Mouse (Mus musculus): Measurements from ENCODE around the gene St14. TPM values are rescaled to one million over a fixed set of nuclear protein-coding genes. Genes with fewer than 3 reads are reported as not detected.
"Not testable (repeated sequence)": the region's sequence is repeated elsewhere in the genome, so short reads cannot be mapped to it uniquely, and the experiment has no call there.

St14 gene
- 11.3 and 13.2 TPM in 2 replicates for polyA plus RNA-seq (2016; fragmentation: Nextera tagmentation; extraction: Ambion mirVana)

GRCm38 (mm10) chr9:31131205-31131968, at the start of gene St14:
Gene St14, minus strand, starts transcription at chr9:31131853.
- peaks cover 20% of the 10 kb centered on the region for H3K4me1 ChIP-seq
- H3K9me3 ChIP-seq (replicated peaks), result no peaks in the 10 kb centered on the region
- H3K27ac ChIP-seq, result peak within 1 kb of the TSS; percentile 69
- peaks cover 78% of the 10 kb centered on the region for H3K27me3 ChIP-seq (ENCODE audit: low read depth, poor library complexity, severe bottlenecking)
- no peaks in the 10 kb centered on the region for H3K36me3 ChIP-seq
- peak; percentile 62 for DNase-seq (ENCODE audit: low spot score)
- peak within 1 kb of the TSS; percentile 57 for H3K4me3 ChIP-seq
- under 1% methylated on average over 74 of the region's 74 CpGs for WGBS

GRCm38 (mm10) chr9:31177692-31178091, 46.0 kb upstream of the St14 start:
- WGBS, result 91% methylated on average over 6 of the region's 6 CpGs
- H3K27me3 ChIP-seq (ENCODE audit: low read depth, poor library complexity, severe bottlenecking), result no peaks in the 10 kb centered on the region
- no peak overlapping the region for H3K4me3 ChIP-seq
- no peaks in the 10 kb centered on the region for H3K9me3 ChIP-seq (replicated peaks)
- DNase-seq (ENCODE audit: low spot score), result no peak
- no peak overlapping the region for H3K27ac ChIP-seq
- H3K36me3 ChIP-seq, result peaks cover 38% of the 10 kb centered on the region
- H3K4me1 ChIP-seq, result peaks cover 17% of the 10 kb centered on the region

- Histone ChIP-seq H3K27me3 (ENCODE audit: low read depth, poor library complexity, severe bottlenecking) (no peaks in the 10 kb centered on the region), H3K9me3 (replicated peaks) (no peaks in the 10 kb centered on the region), H3K27ac (no peak overlapping the region), H3K4me3 (no peak overlapping the region), H3K4me1 (peaks cover 6% of the 10 kb centered on the region), H3K36me3 (peaks cover 45% of the 10 kb centered on the region)
- WGBS, result 94% methylated on average over 8 of the region's 8 CpGs
- no peak for DNase-seq (ENCODE audit: low spot score)
Observed at GRCm38 (mm10) chr9:31176379-31177130, 44.9 kb upstream of the St14 start.

GRCm38 (mm10) chr9:31175978-31176377, 44.3 kb upstream of the St14 start:
- Histone ChIP-seq H3K9me3 (replicated peaks) (no peaks in the 10 kb centered on the region), H3K27ac (no peak overlapping the region), H3K4me1 (no peaks in the 10 kb centered on the region; the same call in 1 of the 2 replicates), H3K4me3 (no peak overlapping the region), H3K36me3 (peaks cover 50% of the 10 kb centered on the region), H3K27me3 (ENCODE audit: low read depth, poor library complexity, severe bottlenecking) (no peaks in the 10 kb centered on the region)
- no peak for DNase-seq (ENCODE audit: low spot score)
- 94% methylated on average over 3 of the region's 3 CpGs for WGBS

GRCm38 (mm10) chr9:31175346-31175745, 43.7 kb upstream of the St14 start:
- Histone ChIP-seq H3K27ac (no peak overlapping the region), H3K4me3 (no peak overlapping the region), H3K9me3 (replicated peaks) (no peaks in the 10 kb centered on the region), H3K36me3 (peaks cover 52% of the 10 kb centered on the region), H3K4me1 (no peaks in the 10 kb centered on the region), H3K27me3 (ENCODE audit: low read depth, poor library complexity, severe bottlenecking) (no peaks in the 10 kb centered on the region)
- no peak for DNase-seq (ENCODE audit: low spot score)
- WGBS, result 91% methylated on average over 6 of the region's 6 CpGs

GRCm38 (mm10) chr9:31168356-31169093, 36.9 kb upstream of the St14 start:
- H3K36me3 ChIP-seq, result peaks cover 80% of the 10 kb centered on the region

GRCm38 (mm10) chr9:31167305-31167704, 35.7 kb upstream of the St14 start:
- no peak for DNase-seq (ENCODE audit: low spot score)
- H3K4me1 ChIP-seq, result no peaks in the 10 kb centered on the region
- H3K36me3 ChIP-seq, result peaks cover 91% of the 10 kb centered on the region
- WGBS, result 92% methylated on average over 13 of the region's 13 CpGs
- H3K27me3 ChIP-seq (ENCODE audit: low read depth, poor library complexity, severe bottlenecking), result no peaks in the 10 kb centered on the region
- no peak overlapping the region for H3K27ac ChIP-seq
- H3K4me3 ChIP-seq, result no peak overlapping the region
- H3K9me3 ChIP-seq (replicated peaks), result no peaks in the 10 kb centered on the region

More at GRCm38 (mm10) chr9:31168356-31169093, 36.9 kb upstream of the St14 start:
- Histone ChIP-seq H3K4me3 (no peak overlapping the region), H3K9me3 (replicated peaks) (no peaks in the 10 kb centered on the region), H3K4me1 (no peaks in the 10 kb centered on the region), H3K27ac (no peak overlapping the region), H3K27me3 (ENCODE audit: low read depth, poor library complexity, severe bottlenecking) (no peaks in the 10 kb centered on the region)
- DNase-seq (ENCODE audit: low spot score), result no peak
- 94% methylated on average over 22 of the region's 22 CpGs for WGBS

GRCm38 (mm10) chr9:31165505-31165904, 33.9 kb upstream of the St14 start:
- H3K4me3 ChIP-seq; H3K27me3 ChIP-seq (ENCODE audit: low read depth, poor library complexity, severe bottlenecking); H3K27ac ChIP-seq; H3K4me1 ChIP-seq; H3K9me3 ChIP-seq (replicated peaks); DNase-seq (ENCODE audit: low spot score): not testable (repeated sequence)
- 86% methylated on average over 3 of the region's 3 CpGs for WGBS
- H3K36me3 ChIP-seq, result peaks cover 97% of the 10 kb centered on the region

GRCm38 (mm10) chr9:31163327-31163726, 31.7 kb upstream of the St14 start:
- WGBS, result 100% methylated on average over 1 of the region's 1 CpGs
- Histone ChIP-seq H3K4me3 (no peak overlapping the region), H3K4me1 (no peaks in the 10 kb centered on the region), H3K27ac (no peak overlapping the region), H3K27me3 (ENCODE audit: low read depth, poor library complexity, severe bottlenecking) (no peaks in the 10 kb centered on the region), H3K9me3 (replicated peaks) (no peaks in the 10 kb centered on the region), H3K36me3 (peaks cover 97% of the 10 kb centered on the region)
- no peak for DNase-seq (ENCODE audit: low spot score)

- Histone ChIP-seq H3K4me3 (no peak overlapping the region), H3K4me1 (no peaks in the 10 kb centered on the region), H3K9me3 (replicated peaks) (no peaks in the 10 kb centered on the region), H3K27ac (no peak overlapping the region), H3K27me3 (ENCODE audit: low read depth, poor library complexity, severe bottlenecking) (no peaks in the 10 kb centered on the region), H3K36me3 (peaks cover 97% of the 10 kb centered on the region)
- no peak for DNase-seq (ENCODE audit: low spot score)
- WGBS, result 95% methylated on average over 1 of the region's 1 CpGs
Observed at GRCm38 (mm10) chr9:31162911-31163310, 31.3 kb upstream of the St14 start.

- Histone ChIP-seq H3K36me3 (peaks cover 98% of the 10 kb centered on the region), H3K27me3 (ENCODE audit: low read depth, poor library complexity, severe bottlenecking) (no peaks in the 10 kb centered on the region), H3K4me1 (no peaks in the 10 kb centered on the region), H3K4me3 (no peak overlapping the region), H3K9me3 (replicated peaks) (no peaks in the 10 kb centered on the region), H3K27ac (no peak overlapping the region)
- no peak for DNase-seq (ENCODE audit: low spot score)
- WGBS, result 86% methylated on average over 4 of the region's 4 CpGs
Observed at GRCm38 (mm10) chr9:31159910-31160309, 28.3 kb upstream of the St14 start.

- no peak overlapping the region for H3K27ac ChIP-seq
- no peaks in the 10 kb centered on the region for H3K4me1 ChIP-seq
- peaks cover 99% of the 10 kb centered on the region for H3K36me3 ChIP-seq
- H3K9me3 ChIP-seq (replicated peaks), result no peaks in the 10 kb centered on the region
- H3K4me3 ChIP-seq, result no peak overlapping the region
- no peak for DNase-seq (ENCODE audit: low spot score)
- no peaks in the 10 kb centered on the region for H3K27me3 ChIP-seq (ENCODE audit: low read depth, poor library complexity, severe bottlenecking)
- 90% methylated on average over 8 of the region's 8 CpGs for WGBS
Observed at GRCm38 (mm10) chr9:31156594-31156993, 24.9 kb upstream of the St14 start.

GRCm38 (mm10) chr9:31151050-31151449, 19.4 kb upstream of the St14 start:
- Histone ChIP-seq H3K9me3 (replicated peaks) (no peaks in the 10 kb centered on the region), H3K27me3 (ENCODE audit: low read depth, poor library complexity, severe bottlenecking) (no peaks in the 10 kb centered on the region), H3K36me3 (peaks cover 85% of the 10 kb centered on the region), H3K27ac (no peak overlapping the region), H3K4me1 (no peaks in the 10 kb centered on the region), H3K4me3 (no peak overlapping the region)
- WGBS, result 84% methylated on average over 2 of the region's 2 CpGs
- no peak for DNase-seq (ENCODE audit: low spot score)

All from limb, embryonic 10.5 days (tissue).